Mouse (Mus musculus) heart, embryonic 16.5 days (tissue): ENCODE measurements around the gene Hist1h2ai. TPM values are rescaled to one million over a fixed set of nuclear protein-coding genes. Genes with fewer than 3 reads are reported as not detected.
"Not testable (repeated sequence)": the region's sequence is repeated elsewhere in the genome, so short reads cannot be mapped to it uniquely, and the experiment has no call there.

ENCODE experiments used
- ATAC-seq: fragments of 200-750 bp; cut with Nextera tagmentation; replicated peaks from 2 replicates; pipeline ENCODE4 v1.8.0; 2017; ENCODE audit warnings: moderate number of reproducible peaks; ENCODE audit not compliant: insufficient read depth, low FRiP score; ENCODE audit errors: extremely low read depth
- H3K27ac ChIP-seq: fragments of 300-500 bp; sonication (generic); 2 replicates; pipeline ENCODE4 v1.5.1; 2014; ENCODE audit warnings: mild to moderate bottlenecking, low read length, control low read depth, moderate library complexity
- H3K27me3 ChIP-seq: fragments of 300-500 bp; sonication (generic); 2 replicates; pipeline ENCODE4 v1.6.1; 2014; ENCODE audit warnings: low read length, mixed read lengths; ENCODE audit not compliant: control insufficient read depth, insufficient read depth
- H3K36me3 ChIP-seq: fragments of 300-500 bp; sonication (generic); 2 replicates; pipeline ENCODE4 v1.6.1; 2014; ENCODE audit not compliant: control insufficient read depth, insufficient read depth
- H3K4me1 ChIP-seq: fragments of 300-500 bp; sonication (generic); 2 replicates; pipeline ENCODE4 v1.6.1; 2014; ENCODE audit warnings: low read length, mixed read lengths; ENCODE audit not compliant: control insufficient read depth, insufficient read depth
- H3K4me2 ChIP-seq: fragments of 300-500 bp; sonication (generic); 2 replicates; pipeline ENCODE4 v1.6.1; 2014; ENCODE audit warnings: low read depth, mild to moderate bottlenecking, control low read depth, low read length
- H3K4me3 ChIP-seq: fragments of 300-500 bp; sonication (generic); 2 replicates; pipeline ENCODE4 v1.5.1; 2014; ENCODE audit warnings: mild to moderate bottlenecking, control low read depth, low read length
- H3K9ac ChIP-seq: fragments of 300-500 bp; sonication (generic); 2 replicates; pipeline ENCODE4 v1.6.1; 2014; ENCODE audit warnings: low read length, control low read depth
- H3K9me3 ChIP-seq: fragments of 300-500 bp; sonication (generic); replicated peaks from 2 replicates; pipeline ENCODE4 v1.6.1; 2016; ENCODE audit warnings: low read length; ENCODE audit not compliant: control insufficient read depth
- WGBS: fragments of 180-500 bp; shearing (Covaris S2); extraction: QIAGEN DNeasy Blood & Tissue Kit; methylation state at CpG from one replicate; pipeline ENCODE4 v1.1.7; 2014; 5-methylcytosine and 5-hydroxymethylcytosine counted together
- polyA plus RNA-seq: library from polyadenylated mRNA; unstranded; fragments of >200 nt; fragmentation: Nextera tagmentation; extraction: Ambion mirVana; gene quantifications from 2 replicates; pipeline ENCODE4 v1.2.1, GENCODE M21; 2015

Gene Hist1h2ai
- 4.3 and 8.1 TPM in 2 replicates for polyA plus RNA-seq

- peaks cover 24% of the 10 kb centered on the region for H3K4me1 ChIP-seq
- not testable (repeated sequence) for H3K27me3 ChIP-seq, H3K9me3 ChIP-seq, H3K36me3 ChIP-seq
- under 1% methylated on average over 30 of the region's 50 CpGs for WGBS
- peak within 1 kb of the TSS; percentile 91 for H3K4me2 ChIP-seq
- H3K4me3 ChIP-seq = peak within 1 kb of the TSS; percentile 52
- H3K27ac ChIP-seq = peak within 1 kb of the TSS; percentile 86
- peak within 1 kb of the TSS; percentile 65 for H3K9ac ChIP-seq
- ATAC-seq = peak; percentile 92
These were observed at the start of gene Hist1h2ai, which contains the start of gene Hist1h2bl for GRCm38 (mm10) chr13:21715864-21716539. Gene Hist1h2ai (plus strand): TSS chr13:21716422. Gene Hist1h2bl (minus strand): TSS chr13:21716143.

- WGBS = 77% methylated on average over 2 of the region's 2 CpGs
- H3K4me2 ChIP-seq = no peak within 1 kb of the TSS
- no peaks in the 10 kb centered on the region for H3K4me1 ChIP-seq
- no peaks in the 10 kb centered on the region for H3K27me3 ChIP-seq
- no peak within 1 kb of the TSS for H3K4me3 ChIP-seq
- no peaks in the 10 kb centered on the region for H3K9me3 ChIP-seq
- no peak within 1 kb of the TSS for H3K9ac ChIP-seq
- no peak for ATAC-seq
- no peaks in the 10 kb centered on the region for H3K36me3 ChIP-seq
- H3K27ac ChIP-seq = no peak within 1 kb of the TSS
These were observed 38.9 kb upstream of the Hist1h2ai start, which contains the start of gene Olfr1360 for GRCm38 (mm10) chr13:21677305-21677704. Gene Olfr1360 (minus strand): TSS chr13:21677405.

DNA sequence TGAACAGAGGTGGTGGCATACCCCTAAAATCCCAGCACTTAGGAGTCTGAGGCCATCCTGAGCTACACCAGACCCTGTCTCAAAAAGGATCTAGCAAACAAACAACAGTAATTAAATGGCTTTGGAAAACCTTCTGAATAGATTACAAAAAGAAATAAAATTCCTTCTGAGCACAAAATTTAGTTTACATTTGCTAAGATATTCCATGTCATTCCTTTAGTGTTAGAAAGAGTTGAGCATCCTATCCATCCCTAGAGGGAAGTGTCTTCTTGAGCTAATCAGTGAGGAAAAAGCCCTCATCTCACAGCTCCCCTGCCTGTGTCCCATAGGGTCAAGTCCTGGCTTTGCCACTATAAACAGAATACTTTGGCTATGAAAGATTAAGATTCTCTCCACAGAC lies 18.4 kb upstream of the Hist1h2ai start, which contains the start of gene Olfr1359:
TSS of gene Olfr1359 (plus strand) at position 301 of the 400 bp plus-strand sequence.
- no peaks in the 10 kb centered on the region for H3K36me3 ChIP-seq
- H3K9me3 ChIP-seq = no peaks in the 10 kb centered on the region
- ATAC-seq = no peak
- H3K4me2 ChIP-seq = no peak within 1 kb of the TSS
- H3K27ac ChIP-seq = no peak within 1 kb of the TSS
- H3K4me1 ChIP-seq = no peaks in the 10 kb centered on the region
- H3K27me3 ChIP-seq = no peaks in the 10 kb centered on the region
- no peak within 1 kb of the TSS for H3K9ac ChIP-seq
- H3K4me3 ChIP-seq = no peak within 1 kb of the TSS

DNA sequence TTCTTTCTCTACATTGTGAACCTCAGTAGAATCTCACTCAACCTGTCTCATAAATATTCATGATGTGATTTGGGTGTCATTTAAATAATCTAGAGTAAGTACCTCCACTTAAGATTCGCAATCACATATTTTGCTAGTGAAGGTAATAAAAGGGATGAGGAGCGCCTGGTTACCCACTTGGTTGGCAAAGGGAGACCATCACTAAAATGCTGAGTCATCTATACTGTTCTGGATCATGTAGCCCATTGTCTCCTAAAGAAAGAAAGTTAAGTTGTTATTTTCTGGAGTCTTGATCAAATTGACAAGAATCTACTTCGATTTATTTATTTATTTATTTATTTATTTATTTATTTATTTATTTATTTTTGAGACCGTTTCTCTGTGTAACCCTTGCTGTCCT lies 9.6 kb upstream of the Hist1h2ai start:
- Histone ChIP-seq H3K36me3 (no peaks in the 10 kb centered on the region), H3K27ac (no peak overlapping the region), H3K4me3 (no peak overlapping the region), H3K9me3 (no peaks in the 10 kb centered on the region), H3K4me2 (no peak overlapping the region), H3K27me3 (no peaks in the 10 kb centered on the region), H3K4me1 (0 out of 2 replicates have a peak, but pooled peaks cover 3% of the 10 kb centered on the region), H3K9ac (no peak overlapping the region)
- ATAC-seq = no peak
- 67% methylated on average over 4 of the region's 4 CpGs for WGBS

GRCm38 (mm10) chr13:21710031-21710711 lies 6.1 kb upstream of the Hist1h2ai start:
- peak overlapping the region; percentile 95 for H3K27ac ChIP-seq
- no peaks in the 10 kb centered on the region for H3K9me3 ChIP-seq
- peaks cover 7% of the 10 kb centered on the region for H3K4me1 ChIP-seq
- WGBS = 0% methylated on average over 32 of the region's 32 CpGs
- peak overlapping the region; percentile 93 for H3K4me3 ChIP-seq
- peak; percentile 79 for ATAC-seq
- H3K9ac ChIP-seq = peak overlapping the region; percentile 80
- peak overlapping the region; percentile 87 for H3K4me2 ChIP-seq
- H3K36me3 ChIP-seq = no peaks in the 10 kb centered on the region
- no peaks in the 10 kb centered on the region for H3K27me3 ChIP-seq

- Histone ChIP-seq H3K4me1 (peaks cover 11% of the 10 kb centered on the region), H3K4me3 (peak overlapping the region; percentile 93), H3K9me3 (no peaks in the 10 kb centered on the region), H3K27ac (peak overlapping the region; percentile 40; the same call in 1 of the 2 replicates), H3K4me2 (peak overlapping the region; percentile 87), H3K9ac (peak overlapping the region; percentile 74), H3K36me3 (no peaks in the 10 kb centered on the region), H3K27me3 (no peaks in the 10 kb centered on the region)
- 3% methylated on average over 22 of the region's 22 CpGs for WGBS
- ATAC-seq = peak; percentile 80
These were observed 5.2 kb upstream of the Hist1h2ai start for GRCm38 (mm10) chr13:21710821-21711525.

DNA sequence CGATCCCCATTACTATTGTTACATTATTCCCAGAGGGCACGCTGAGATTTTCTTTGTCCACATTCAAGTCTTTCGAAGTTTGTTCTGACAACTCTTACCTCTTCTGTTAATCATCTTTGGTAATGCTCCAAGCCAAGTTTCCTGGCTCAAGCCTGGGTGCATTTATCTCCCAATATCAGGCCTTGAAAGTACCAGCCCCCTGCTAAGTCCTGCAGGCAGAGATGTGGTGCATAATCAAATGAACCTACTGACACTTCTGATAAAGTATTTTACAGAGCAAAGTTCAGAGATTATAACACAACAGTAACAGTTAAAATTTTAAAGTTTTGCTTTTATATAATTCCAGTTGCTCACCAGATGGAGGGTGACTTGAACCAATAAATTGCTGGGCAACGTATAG lies 4.5 kb upstream of the Hist1h2ai start:
- no peak overlapping the region; the same call in 1 of the 2 replicates for H3K9ac ChIP-seq
- no peaks in the 10 kb centered on the region for H3K36me3 ChIP-seq
- peaks cover 11% of the 10 kb centered on the region for H3K4me1 ChIP-seq
- no peak for ATAC-seq
- no peak overlapping the region for H3K27ac ChIP-seq
- no peaks in the 10 kb centered on the region for H3K27me3 ChIP-seq
- no peaks in the 10 kb centered on the region for H3K9me3 ChIP-seq
- WGBS = 34% methylated on average over 4 of the region's 4 CpGs
- H3K4me2 ChIP-seq = peak overlapping the region; percentile 87
- peak overlapping the region; percentile 93 for H3K4me3 ChIP-seq

GRCm38 (mm10) chr13:21714725-21715124 lies 1.5 kb upstream of the Hist1h2ai start:
- Histone ChIP-seq H3K4me1 (peaks cover 21% of the 10 kb centered on the region), H3K9me3 (no peaks in the 10 kb centered on the region), H3K9ac (peak overlapping the region; percentile 65), H3K36me3 (no peaks in the 10 kb centered on the region), H3K27me3 (no peaks in the 10 kb centered on the region), H3K27ac (peak overlapping the region; percentile 81), H3K4me2 (peak overlapping the region; percentile 91), H3K4me3 (peak overlapping the region; percentile 52)
- no peak for ATAC-seq
- 0% methylated on average over 7 of the region's 7 CpGs for WGBS
